Mouse (Mus musculus) testis, adult 2 months (tissue): ENCODE data around the gene Klf7.

Source experiments
- CTCF ChIP-seq: fragments of 200-500 bp; IDR thresholded peaks from 2 replicates; pipeline ENCODE4 v1.5.1; 2012; ENCODE audit warnings: low read depth, mild to moderate bottlenecking, inconsistent platforms, low read length, moderate library complexity; ENCODE audit not compliant: control insufficient read depth, insufficient read depth, insufficient replicate concordance
- POLR2A ChIP-seq: fragments of 200-500 bp; IDR thresholded peaks from 2 replicates; pipeline ENCODE4 v1.6.1; 2012; ENCODE audit warnings: low read depth, mild to moderate bottlenecking, inconsistent platforms, low read length, moderate library complexity; ENCODE audit not compliant: control insufficient read depth

DNA sequence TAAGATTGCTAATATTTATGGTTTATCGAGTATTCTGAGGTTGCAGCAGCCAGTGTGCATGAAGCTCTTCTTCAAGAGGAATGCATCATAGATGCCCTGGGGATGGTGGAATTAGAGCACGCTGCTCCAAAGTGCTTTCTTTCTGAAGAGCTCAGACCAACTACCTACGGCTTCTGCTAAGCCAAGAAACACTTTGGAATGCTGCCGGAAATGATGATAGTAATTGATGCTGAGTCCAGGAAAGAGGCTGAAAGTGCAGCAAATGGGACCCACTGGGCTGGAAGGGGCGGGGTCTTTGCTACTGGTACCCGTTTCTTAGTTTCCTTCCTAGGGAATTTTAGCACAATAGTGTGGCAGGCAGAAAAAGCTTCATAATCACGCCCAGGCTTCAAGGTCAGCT, 62.0 kb downstream of the Klf7 start:
- no peak for TF ChIP-seq CTCF
- no peak for TF ChIP-seq POLR2A
